Mouse (Mus musculus) embryonic facial prominence, embryonic 12.5 days (tissue): ENCODE measurements around the gene Plcb2. TPM values are rescaled to one million over a fixed set of nuclear protein-coding genes. Genes with fewer than 3 reads are reported as not detected.

Source experiments
- ATAC-seq: fragments of 200-750 bp; cut with Nextera tagmentation; 2 replicates; pipeline ENCODE4 v1.8.0; 2017; ENCODE audit not compliant: insufficient number of reproducible peaks, insufficient read depth, low FRiP score, low TSS enrichment
- H3K27ac ChIP-seq: fragments of 300-500 bp; sonication (generic); 2 replicates; pipeline ENCODE4 v1.5.1; 2016; ENCODE audit warnings: mild to moderate bottlenecking
- H3K27me3 ChIP-seq: fragments of 300-500 bp; sonication (generic); 2 replicates; pipeline ENCODE4 v1.6.1; 2016; ENCODE audit warnings: mild to moderate bottlenecking, moderate library complexity
- H3K36me3 ChIP-seq: fragments of 300-500 bp; sonication (generic); 2 replicates; pipeline ENCODE4 v1.6.1; 2016; ENCODE audit warnings: mild to moderate bottlenecking
- H3K4me1 ChIP-seq: fragments of 300-500 bp; sonication (generic); 2 replicates; pipeline ENCODE4 v1.6.1; 2016
- H3K4me2 ChIP-seq: fragments of 300-500 bp; sonication (generic); replicated peaks from 2 replicates; pipeline ENCODE4 v1.6.1; 2016; ENCODE audit warnings: mild to moderate bottlenecking, moderate library complexity
- H3K4me3 ChIP-seq: fragments of 300-500 bp; sonication (generic); 2 replicates; pipeline ENCODE4 v1.5.1; 2016; ENCODE audit warnings: mild to moderate bottlenecking
- H3K9ac ChIP-seq: fragments of 300-500 bp; sonication (generic); 2 replicates; pipeline ENCODE4 v1.6.1; 2016; ENCODE audit warnings: mild to moderate bottlenecking, moderate library complexity
- H3K9me3 ChIP-seq: fragments of 300-500 bp; sonication (generic); 2 replicates; pipeline ENCODE4 v1.6.1; 2016; ENCODE audit warnings: mild to moderate bottlenecking, moderate library complexity
- WGBS: fragments of 180-500 bp; shearing (Covaris S2); methylation state at CpG from one replicate; pipeline ENCODE4 v1.1.7; 2016; 5-methylcytosine and 5-hydroxymethylcytosine counted together
- polyA plus RNA-seq: library from polyadenylated mRNA; unstranded; fragments of >200 nt; fragmentation: Nextera tagmentation; extraction: Ambion mirVana; gene quantifications from 2 replicates; pipeline ENCODE4 v1.2.1, GENCODE M21; 2016

Plcb2 gene
- polyA plus RNA-seq, 1 experiment from 2014 or later, result 0.38 TPM

DNA sequence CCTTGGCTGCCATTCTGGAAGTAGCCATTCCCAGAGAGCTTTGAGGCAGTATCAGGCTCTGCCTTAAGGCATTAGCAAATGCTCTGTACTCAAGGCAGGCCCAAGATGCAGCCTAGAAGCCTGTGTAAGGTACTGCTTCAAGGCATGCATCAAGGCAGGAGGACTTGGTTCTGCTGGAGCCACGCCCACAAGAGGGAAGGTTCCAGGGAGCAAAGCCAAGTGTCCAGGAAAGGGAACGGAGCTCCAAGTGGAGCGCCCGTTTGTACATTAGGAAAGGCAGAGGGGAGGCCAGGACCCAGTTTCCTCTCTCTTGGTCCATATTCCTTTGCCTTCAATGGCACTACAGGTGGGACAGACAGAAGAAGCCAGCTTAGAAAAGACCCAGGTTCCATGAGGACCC lies 19.8 kb downstream of the Plcb2 start:
- Histone ChIP-seq H3K4me2 (no peak overlapping the region), H3K27ac (no peak overlapping the region), H3K9ac (no peak overlapping the region), H3K9me3 (no peaks in the 10 kb centered on the region), H3K4me1 (peaks cover 24% of the 10 kb centered on the region), H3K4me3 (no peak overlapping the region), H3K27me3 (peaks cover 100% of the 10 kb centered on the region), H3K36me3 (no peaks in the 10 kb centered on the region)
- no peak for ATAC-seq
- 83% methylated on average over 4 of the region's 4 CpGs for WGBS

- peaks cover 100% of the 10 kb centered on the region for H3K27me3 ChIP-seq
- no peak for ATAC-seq
- H3K27ac ChIP-seq, result no peak overlapping the region
- H3K4me1 ChIP-seq, result peaks cover 32% of the 10 kb centered on the region
- 8% methylated on average over 6 of the region's 6 CpGs for WGBS
- no peaks in the 10 kb centered on the region for H3K36me3 ChIP-seq
- no peaks in the 10 kb centered on the region for H3K9me3 ChIP-seq
- H3K9ac ChIP-seq, result no peak overlapping the region
- H3K4me2 ChIP-seq, result no peak overlapping the region
- H3K4me3 ChIP-seq, result no peak overlapping the region
Measured at GRCm38 (mm10) chr2:118706436-118706835, 21.8 kb downstream of the Plcb2 start.

- H3K27ac ChIP-seq, result no peak within 1 kb of the TSS
- WGBS, result 2% methylated on average over 50 of the region's 50 CpGs
- peaks cover 31% of the 10 kb centered on the region for H3K4me1 ChIP-seq
- H3K4me2 ChIP-seq, result peak within 1 kb of the TSS; percentile 64
- ATAC-seq, result no peak
- H3K9ac ChIP-seq, result peak within 1 kb of the TSS; percentile 43
- H3K27me3 ChIP-seq, result peaks cover 100% of the 10 kb centered on the region
- H3K9me3 ChIP-seq, result no peaks in the 10 kb centered on the region
- H3K36me3 ChIP-seq, result no peaks in the 10 kb centered on the region
- H3K4me3 ChIP-seq, result peak within 1 kb of the TSS; percentile 40
Measured at GRCm38 (mm10) chr2:118703913-118704730, 24.1 kb downstream of the Plcb2 start, which contains the start of gene Ankrd63. Gene Ankrd63, minus strand, starts transcription at chr2:118703963.

DNA sequence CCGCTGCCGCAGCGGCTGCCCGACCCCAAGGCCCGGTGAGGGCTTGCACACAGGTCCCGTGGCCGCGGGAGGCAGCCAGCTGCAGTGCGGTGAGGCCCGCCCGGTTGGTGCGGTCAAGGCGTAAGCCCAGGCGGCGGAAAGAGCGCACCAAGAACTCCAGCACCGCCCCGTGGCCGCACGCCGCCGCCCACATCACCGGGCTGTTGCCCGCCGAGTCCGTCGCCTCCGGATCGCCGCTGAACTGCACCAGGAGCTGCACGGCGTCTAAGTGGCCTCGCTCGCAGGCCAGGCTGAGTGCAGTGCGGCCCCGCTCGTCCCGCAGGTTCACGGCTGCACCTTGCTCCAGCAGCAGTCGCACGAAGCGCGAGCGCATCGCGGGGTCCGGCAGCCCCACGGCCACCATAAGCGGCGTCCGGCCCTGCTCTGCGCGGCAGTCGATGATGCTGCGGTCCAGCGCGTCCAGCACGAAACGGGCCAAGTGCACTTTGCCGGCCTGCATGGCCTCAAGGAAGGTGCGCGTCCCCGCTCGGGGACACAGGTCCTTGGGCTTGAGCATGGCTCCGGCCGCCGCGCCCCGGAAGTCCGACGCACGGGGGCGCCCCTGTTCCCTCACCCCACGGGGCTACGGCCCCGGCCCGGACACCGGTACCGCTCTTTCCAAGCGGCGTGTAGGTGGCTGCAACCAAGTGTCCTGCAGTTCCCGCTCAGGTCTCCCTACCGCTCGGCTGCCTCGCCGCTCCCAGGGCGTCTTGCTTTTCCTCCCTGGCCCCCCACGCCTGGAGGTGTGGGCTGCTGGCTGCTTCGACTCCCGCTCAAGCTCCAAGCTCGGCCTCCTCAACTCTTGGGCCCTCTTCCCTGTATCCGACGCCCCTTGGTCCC lies 25.1 kb downstream of the Plcb2 start:
- Histone ChIP-seq H3K36me3 (no peaks in the 10 kb centered on the region), H3K27ac (no peak overlapping the region), H3K4me1 (peaks cover 32% of the 10 kb centered on the region), H3K9ac (peak overlapping the region; percentile 43), H3K27me3 (peaks cover 95% of the 10 kb centered on the region), H3K4me3 (peak overlapping the region; percentile 40), H3K9me3 (no peaks in the 10 kb centered on the region), H3K4me2 (peak overlapping the region; percentile 64)
- no peak for ATAC-seq
- WGBS, result under 1% methylated on average over 90 of the region's 93 CpGs

DNA sequence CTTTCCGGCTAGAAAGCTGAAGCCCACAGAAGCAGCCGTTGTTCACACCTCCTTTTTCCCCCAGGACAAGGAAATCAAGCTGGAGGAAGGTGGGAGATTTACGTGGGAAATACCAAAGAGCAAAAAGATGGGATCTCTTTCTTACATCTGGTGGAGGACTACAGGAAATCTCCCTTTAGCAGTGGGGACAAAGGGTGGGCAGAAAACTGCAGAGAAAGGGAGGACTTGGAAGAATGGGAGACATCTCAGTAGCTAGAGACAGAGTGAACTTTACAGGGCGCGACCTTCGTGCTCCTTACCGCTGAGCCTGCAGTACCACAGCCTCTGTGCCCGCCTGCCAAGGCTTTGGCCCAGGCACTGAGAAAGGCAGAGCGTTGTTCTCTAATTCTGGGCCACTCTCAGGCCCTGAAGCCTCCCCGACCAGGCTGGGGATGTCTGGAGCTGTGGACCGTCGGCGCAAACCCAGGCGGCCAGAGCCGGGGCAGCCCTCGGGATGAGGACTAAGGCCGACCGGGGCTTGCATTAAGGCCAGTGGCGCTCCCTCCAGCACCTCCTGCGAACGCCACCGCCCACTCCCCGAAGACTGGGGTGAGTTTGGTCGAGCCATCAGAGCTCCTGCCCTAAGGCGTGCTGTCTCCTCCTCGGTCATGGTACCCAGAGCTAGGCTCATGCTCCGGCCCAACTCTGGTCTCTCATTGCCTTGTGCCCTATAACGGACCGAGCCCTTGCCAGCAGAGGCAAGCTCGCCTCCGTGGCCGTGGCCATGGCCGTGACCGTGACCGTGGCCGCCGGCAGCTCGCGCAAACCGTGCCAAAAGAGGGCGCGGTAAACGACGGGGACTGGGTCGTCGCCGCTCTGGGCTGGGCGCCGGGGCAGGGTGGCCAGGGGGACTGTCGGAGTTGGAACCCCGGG lies 26.0 kb downstream of the Plcb2 start:
- 2% methylated on average over 51 of the region's 51 CpGs for WGBS
- Histone ChIP-seq H3K4me1 (peaks cover 34% of the 10 kb centered on the region), H3K36me3 (no peaks in the 10 kb centered on the region)

DNA sequence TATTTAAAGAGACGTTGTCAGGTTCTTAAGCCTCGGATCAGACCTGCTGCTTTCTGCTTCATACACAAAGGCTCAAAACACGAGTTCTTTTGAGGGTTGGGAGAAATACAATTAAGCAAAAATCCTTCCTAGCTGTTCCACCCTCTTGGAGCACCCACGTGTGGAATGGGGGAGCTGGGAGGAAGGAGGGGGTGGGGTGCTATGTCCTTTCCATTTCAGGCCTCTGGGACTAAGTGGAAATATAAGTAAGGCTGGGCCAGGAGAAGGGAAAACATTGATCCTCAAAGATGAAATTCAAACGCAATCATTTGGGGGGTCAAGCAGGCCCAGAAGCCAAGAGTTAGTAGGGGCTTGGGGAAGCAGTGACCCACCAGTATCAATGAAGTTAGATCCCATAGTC lies 27.1 kb downstream of the Plcb2 start:
- H3K27ac ChIP-seq, result no peak overlapping the region
- no peak overlapping the region for H3K4me2 ChIP-seq
- peaks cover 92% of the 10 kb centered on the region for H3K27me3 ChIP-seq
- no peak for ATAC-seq
- peaks cover 35% of the 10 kb centered on the region for H3K4me1 ChIP-seq
- no peaks in the 10 kb centered on the region for H3K9me3 ChIP-seq
- WGBS, result 3% methylated on average over 5 of the region's 5 CpGs
- H3K4me3 ChIP-seq, result no peak overlapping the region
- no peaks in the 10 kb centered on the region for H3K36me3 ChIP-seq
- no peak overlapping the region for H3K9ac ChIP-seq

More for the DNA sequence above, 26.0 kb downstream of the Plcb2 start:
- Histone ChIP-seq H3K4me3 (peak overlapping the region; percentile 40), H3K9ac (0 out of 2 replicates have a peak overlapping the region, but pooled peaks have one; percentile 34), H3K27ac (no peak overlapping the region), H3K27me3 (peaks cover 92% of the 10 kb centered on the region), H3K4me2 (peak overlapping the region; percentile 64), H3K9me3 (no peaks in the 10 kb centered on the region)
- no peak for ATAC-seq

GRCm38 (mm10) chr2:118700179-118701062 lies 27.8 kb downstream of the Plcb2 start:
- 2% methylated on average over 32 of the region's 32 CpGs for WGBS
- no peaks in the 10 kb centered on the region for H3K9me3 ChIP-seq
- peak overlapping the region; percentile 43 for H3K4me2 ChIP-seq
- H3K27ac ChIP-seq, result no peak overlapping the region
- peaks cover 35% of the 10 kb centered on the region for H3K4me1 ChIP-seq
- H3K9ac ChIP-seq, result no peak overlapping the region
- no peaks in the 10 kb centered on the region for H3K36me3 ChIP-seq
- H3K27me3 ChIP-seq, result peaks cover 89% of the 10 kb centered on the region
- no peak for ATAC-seq
- 0 out of 2 replicates have a peak overlapping the region, but pooled peaks have one; percentile 4 for H3K4me3 ChIP-seq

DNA sequence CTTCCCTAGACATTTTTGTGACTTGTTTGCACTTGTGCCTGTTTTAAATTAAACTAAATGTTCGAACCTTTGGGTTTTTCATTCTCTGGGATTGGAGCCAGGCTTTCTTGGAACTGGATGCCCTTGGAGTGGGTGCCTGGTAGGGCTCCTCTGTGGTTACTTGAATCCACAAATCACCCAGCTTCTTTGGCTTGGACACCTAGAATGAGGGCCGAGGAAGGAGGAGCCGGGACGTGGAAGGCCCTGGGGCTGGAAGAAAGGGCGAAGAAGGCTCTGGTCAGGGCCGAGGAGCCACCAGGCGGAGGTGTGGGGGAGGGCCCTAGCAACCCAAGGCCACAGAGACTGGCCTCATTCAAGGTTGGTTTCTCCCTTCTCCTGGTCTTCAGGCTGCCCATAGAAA lies 30.3 kb downstream of the Plcb2 start:
- no peaks in the 10 kb centered on the region for H3K9me3 ChIP-seq
- no peak overlapping the region for H3K4me2 ChIP-seq
- WGBS, result 35% methylated on average over 7 of the region's 7 CpGs
- H3K4me1 ChIP-seq, result peaks cover 23% of the 10 kb centered on the region
- no peak for ATAC-seq
- no peak overlapping the region for H3K4me3 ChIP-seq
- H3K9ac ChIP-seq, result no peak overlapping the region
- 0 out of 2 replicates have a peak overlapping the region, but pooled peaks have one; percentile 42 for H3K27ac ChIP-seq
- H3K36me3 ChIP-seq, result no peaks in the 10 kb centered on the region
- H3K27me3 ChIP-seq, result peaks cover 72% of the 10 kb centered on the region

- Histone ChIP-seq H3K36me3 (no peaks in the 10 kb centered on the region), H3K27me3 (peaks cover 66% of the 10 kb centered on the region), H3K4me3 (no peak overlapping the region), H3K9me3 (no peaks in the 10 kb centered on the region), H3K4me2 (no peak overlapping the region), H3K27ac (no peak overlapping the region), H3K9ac (no peak overlapping the region), H3K4me1 (peaks cover 17% of the 10 kb centered on the region)
- 32% methylated on average over 5 of the region's 5 CpGs for WGBS
- no peak for ATAC-seq
Measured at GRCm38 (mm10) chr2:118697311-118697877, 30.8 kb downstream of the Plcb2 start.
